Mouse (Mus musculus) A20 (cell line): ENCODE measurements around the gene Ptbp3.
"Not testable (repeated sequence)": the region's sequence is repeated elsewhere in the genome, so short reads cannot be mapped to it uniquely, and the experiment has no call there.

Experiments used
- DNase-seq: peaks from one replicate; pipeline ENCODE4 v3.0.0-alpha.2; 2011; ENCODE audit warnings: low read depth, low spot score

The Ptbp3 gene

DNA sequence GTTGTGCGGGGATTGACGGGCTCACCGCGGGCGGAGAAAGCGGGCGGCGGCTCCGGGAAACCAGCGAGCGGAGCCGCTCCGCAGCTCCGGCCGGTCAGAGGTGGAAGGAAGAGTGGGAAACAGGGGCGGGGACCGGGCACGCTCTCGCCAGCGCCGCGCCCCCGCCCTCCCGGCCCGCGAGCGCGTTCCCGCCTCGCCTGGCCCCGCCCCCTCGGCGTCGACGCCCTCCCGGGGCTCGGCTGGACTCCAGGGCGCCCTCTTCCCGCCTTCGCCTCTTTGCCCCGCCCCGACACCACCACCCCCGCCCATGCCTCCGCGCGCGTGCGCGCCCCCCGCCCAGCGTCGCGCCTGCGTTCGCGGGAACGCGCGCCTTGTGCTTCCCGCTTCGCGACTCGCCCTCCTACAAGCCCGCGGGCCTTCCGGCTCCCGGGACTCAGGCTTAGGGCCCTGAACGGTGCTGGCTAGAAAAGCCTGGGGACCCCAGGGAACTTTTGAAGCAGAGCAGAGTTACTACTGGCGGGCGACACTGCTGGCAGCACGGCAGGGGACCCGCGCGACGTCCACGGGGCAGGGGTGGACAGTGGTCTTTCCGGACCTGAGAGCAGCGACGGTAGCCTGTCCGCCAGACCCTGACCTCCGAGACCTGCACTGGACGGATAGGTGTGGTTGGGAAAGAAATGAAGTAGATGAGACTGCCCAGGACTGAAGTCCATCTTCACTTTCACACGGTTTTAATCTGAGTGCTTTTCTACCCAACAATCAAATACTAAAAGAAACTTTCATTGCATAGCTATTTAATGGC, at the start of gene Ptbp3:
TSS of gene Ptbp3 (minus strand) at position 190 of the 802 bp plus-strand sequence.
- DNase-seq, result peak; percentile 96

DNA sequence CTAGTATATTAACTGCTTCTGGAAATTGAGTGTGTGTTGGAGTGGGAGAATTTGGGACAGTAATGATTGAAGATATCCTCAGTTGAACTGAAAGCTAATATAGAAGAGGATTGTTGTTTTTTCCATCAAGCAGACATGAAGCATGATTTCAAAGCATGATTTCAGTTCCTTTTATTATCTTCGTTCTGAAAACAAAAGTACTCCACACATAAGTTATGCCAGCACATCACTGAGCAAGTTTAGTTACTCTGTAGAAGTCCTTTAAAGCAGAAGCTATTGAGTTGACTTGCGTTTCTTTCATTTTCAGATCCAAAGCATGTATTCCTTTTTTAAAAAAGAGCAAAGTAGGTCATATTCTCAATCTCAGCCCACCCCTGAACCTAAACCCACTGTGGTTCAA, 47.4 kb upstream of the Ptbp3 start:
- DNase-seq, result peak; percentile 63

DNA sequence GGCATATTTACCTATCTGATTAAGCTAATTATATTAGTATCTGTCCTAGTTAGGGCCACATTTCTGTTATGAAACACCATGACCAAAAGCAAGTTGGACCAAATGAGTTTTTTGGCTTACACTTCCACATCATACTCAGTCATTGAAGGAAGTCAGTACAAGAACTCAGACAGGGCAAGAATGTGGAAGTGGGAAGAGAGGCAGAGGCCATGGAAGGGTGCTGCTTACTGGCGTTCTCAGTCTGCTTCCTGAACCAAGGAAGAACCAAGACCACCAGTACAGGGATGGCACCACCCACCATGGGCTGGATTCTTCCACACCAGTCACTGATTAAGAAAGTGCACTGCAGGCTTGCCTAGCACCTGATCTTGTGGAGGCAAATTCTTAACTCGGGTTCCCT, 45.5 kb upstream of the Ptbp3 start:
- DNase-seq, result no peak

DNA sequence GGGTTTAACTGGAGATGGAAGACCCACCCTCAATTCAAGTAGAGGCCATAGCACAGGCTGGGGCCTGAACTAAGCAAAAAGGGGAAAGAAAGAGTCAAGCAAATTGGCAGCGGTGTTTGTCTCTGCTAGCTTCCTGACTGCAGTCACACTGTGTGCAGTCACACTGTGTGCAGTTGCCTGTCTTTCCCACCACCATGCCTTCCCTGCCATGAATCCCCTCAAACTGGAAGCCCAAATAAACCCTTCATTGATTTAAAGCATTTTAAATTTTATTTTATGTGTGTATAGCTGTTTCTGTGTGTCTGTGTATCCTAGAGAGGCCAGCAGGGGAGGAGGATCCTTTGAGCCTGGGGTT, 38.7 kb upstream of the Ptbp3 start:
- no peak for DNase-seq

DNA sequence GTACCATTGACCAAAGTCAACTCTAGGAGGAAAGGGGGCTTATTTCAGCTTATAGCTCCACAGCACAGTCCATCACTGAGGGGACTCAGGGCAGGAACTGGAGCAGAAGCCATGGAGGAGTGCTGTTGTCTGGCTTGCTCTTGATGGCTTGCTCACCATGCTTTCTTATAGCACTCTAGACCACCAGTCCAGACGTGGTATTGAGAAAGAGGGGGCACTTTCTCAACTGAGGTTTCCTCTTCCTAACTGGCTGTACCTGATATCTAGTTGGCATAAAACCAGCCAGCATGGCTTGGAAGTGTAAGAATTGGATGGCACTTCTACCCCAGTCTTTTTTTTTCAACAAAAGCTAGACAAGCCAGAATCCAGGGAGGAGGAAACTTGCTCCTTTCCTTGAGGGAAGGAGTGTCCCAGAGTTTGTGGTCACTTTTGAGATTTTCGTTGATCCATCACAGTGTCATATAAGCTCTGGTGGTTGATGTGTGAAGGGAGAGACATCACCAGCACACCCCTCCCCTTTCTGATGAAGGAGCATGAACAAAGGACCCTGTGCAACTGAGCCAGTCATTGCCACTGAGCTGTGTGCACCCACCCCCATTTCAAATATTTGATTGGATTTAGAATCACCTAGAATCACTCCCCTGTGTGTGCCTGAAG, 38.2 kb upstream of the Ptbp3 start:
- DNase-seq, result no peak

DNA sequence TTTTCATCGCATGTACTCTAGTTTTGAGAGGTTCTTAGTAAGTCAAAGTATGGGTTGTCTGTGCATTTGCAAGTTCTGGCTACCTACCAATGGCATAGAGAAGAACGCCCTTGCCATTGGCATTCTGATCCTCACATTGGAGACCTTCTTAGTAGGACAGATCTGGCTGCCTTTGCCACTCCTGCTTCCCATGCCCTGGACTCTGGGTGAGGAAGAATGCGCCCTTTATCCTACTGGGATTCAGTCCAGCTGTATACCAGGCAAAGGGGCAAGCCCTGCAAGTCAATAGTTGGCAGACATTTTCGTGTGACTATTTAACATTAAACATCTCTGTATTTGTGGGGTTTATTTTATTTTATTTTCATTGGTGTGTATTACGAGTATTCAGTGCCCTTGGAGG, 35.9 kb upstream of the Ptbp3 start:
- no peak for DNase-seq

DNA sequence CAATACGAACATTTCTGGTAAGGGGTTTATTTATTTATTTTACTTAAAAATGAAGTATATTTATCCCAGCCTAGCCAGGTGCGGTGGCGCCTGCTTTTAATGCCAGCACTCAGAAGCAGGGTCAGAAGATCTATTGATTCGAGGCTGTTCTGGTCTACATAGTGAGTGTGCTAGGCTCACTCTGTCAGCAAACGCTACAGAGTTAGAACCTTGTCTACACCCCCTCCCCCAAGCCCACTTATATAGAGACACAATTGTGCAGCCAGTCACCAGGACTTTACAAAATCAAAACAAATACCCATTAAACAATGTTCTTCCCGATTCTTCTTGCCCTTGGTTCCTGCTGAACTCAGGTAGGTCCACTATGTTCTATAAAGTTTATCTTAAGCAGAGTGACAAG, 33.0 kb upstream of the Ptbp3 start:
- peak; percentile 59 for DNase-seq

DNA sequence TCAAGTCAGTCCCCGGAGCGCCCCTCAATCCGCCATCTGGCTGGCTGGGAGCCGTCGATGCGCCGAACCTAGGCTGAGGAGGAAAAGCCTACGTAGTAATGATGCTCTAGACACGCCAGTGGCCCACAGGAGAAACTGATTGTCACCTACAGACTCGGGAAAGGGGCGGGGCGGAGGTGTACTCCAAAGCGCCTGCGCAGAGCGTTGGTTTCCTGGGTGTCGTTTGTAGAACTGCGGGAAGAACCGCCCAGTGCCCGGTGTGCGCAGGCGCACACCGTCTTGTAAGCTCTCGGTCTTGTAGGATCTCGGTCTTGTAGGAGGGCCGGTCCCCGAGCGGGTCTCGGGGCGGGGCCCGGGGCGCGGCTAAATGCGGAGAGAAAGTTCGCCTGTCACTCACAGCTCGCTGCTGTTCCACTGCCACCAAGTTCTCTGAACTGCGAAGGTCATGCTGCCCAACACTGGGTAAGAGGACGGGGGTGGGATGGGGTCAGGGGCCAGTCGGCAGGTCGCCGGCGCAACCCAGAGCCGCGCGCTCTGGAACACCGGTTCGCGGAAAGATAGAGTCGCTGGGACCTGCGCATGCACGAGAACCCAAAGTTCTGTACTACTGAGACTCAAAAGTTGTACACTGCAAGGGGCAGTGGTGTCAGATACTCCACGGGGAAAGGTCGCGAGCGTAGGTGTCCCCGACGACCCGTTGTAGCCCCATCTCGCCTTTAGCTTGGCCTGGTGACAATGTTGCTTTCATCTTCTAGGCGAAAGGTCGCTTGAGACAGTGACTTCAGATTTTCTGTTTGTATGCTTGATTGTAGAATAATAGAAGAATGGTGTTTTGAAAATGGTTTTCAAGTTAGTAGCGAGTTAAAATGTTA, 32.4 kb upstream of the Ptbp3 start, which contains the start of gene Hsdl2:
TSS of gene Hsdl2 (plus strand) at position 250 of the 872 bp plus-strand sequence.
- peak; percentile 100 for DNase-seq

DNA sequence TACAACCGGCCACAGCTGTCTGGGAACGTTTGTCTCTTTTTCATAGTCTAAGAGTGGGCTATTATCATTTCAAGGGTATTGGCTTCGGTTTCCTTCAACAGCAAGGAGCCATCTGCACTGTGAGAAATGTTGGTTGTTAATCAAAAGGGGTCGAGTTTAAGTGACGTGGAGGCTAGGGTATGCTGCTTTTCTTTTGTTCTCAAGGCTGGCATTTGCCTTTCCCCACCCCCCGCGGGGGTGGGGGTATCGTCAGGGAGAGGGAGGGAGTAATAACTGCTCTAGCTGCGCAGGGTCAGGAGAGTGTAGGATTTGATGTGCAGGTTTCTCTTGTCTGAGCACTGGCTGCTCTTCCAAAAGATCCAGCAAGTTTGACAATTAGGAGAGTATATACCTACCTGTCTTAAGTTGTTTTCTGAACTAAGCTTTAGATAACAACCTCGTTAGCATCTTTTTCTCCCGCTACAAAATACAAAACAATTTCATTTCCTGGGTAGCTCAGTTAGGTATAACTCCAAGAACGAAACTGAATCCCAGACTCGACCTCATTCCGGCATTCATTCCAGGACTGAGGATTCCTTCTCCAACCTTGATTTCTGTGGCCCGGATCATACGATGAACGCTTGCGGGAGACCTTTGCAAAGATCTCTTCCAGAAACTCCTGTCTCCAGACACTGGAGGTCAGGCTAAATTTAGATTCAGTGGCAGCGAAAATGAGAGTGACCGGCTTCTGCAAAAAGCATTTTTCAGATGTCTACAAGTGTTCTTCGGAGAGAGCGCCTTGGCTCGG, 31.5 kb upstream of the Ptbp3 start:
- peak; percentile 70 for DNase-seq

DNA sequence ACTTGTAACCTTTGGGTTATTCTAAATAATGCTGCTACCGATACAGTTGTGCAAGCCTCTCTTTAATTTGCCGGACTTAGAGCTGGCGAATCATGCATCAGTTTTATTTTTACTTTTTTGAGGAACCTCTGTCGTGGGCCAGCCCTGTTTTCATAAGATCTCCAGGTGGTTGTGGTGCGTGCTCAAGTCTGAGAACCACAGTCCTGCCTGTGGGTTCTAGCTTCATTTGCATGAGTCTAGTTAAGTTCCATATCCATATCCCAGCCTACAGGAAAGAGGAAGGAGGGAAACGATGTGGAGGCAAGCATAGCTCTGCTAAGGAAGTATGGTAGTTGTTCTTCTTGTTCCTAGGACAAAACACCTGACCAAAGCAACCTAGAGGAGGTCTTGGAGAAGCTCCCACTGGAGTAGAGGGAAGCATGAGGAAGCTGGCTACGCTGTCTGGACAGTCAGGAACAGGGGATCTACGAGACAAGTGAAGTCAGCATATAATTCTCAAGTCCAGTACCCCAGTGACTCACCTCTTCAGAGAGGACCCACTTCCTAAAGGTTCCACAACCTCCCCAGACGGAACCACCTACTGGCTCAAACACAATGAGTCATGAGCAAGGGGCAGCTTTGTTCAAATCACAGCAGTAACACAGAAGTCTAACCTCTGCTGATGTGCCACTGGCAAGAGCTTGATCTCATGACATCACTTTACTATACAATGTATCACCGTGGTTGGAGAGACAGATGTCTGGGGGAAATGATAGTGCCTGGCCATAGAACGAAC, 26.2 kb upstream of the Ptbp3 start:
- no peak for DNase-seq

DNA sequence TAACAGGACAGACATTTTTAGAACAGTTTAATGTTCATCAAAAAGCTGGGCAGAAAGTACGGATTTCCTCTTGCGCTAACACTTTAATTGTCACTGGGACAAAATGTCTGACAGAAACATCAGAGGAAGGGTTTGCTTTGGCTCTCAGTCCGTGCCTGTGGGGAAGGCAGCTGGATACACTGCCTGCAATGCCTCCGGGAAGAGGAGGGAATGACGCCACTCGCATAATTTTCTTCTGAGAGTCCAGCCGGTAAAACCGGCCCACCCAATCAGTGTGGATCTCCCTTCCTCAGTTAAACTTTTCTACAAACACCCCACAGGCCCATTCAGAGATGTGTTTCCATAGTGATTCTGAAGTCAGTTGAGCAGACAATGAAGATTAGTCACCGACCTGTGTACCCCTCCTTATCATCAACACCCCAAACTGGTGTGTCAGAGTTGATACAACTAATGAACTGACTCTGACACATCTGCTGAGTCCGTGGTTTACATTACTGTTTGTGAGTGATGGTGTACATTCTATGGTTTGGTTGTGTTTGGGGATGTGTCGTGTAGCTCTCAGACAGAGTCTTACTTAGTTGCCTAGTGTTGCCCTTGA, 23.5 kb upstream of the Ptbp3 start:
- no peak for DNase-seq

DNA sequence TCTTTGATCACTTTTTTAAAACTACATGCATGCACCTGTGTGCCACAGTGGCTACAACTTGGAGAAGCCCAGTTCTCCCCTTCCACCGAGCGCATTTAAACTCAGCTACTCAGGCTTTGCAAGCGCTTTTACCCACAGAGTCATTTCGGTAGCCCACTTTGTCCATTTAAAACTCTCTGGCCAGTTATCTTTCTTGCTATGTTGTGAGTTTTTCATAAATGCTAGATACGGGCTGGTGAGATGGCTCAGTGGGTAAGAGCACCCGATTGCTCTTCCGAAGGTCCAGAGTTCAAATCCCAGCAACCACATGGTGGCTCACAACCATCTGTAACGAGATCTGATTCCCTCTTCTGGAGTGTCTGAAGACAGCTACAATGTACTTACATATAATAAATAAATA, 21.4 kb upstream of the Ptbp3 start:
- not testable (repeated sequence) for DNase-seq

DNA sequence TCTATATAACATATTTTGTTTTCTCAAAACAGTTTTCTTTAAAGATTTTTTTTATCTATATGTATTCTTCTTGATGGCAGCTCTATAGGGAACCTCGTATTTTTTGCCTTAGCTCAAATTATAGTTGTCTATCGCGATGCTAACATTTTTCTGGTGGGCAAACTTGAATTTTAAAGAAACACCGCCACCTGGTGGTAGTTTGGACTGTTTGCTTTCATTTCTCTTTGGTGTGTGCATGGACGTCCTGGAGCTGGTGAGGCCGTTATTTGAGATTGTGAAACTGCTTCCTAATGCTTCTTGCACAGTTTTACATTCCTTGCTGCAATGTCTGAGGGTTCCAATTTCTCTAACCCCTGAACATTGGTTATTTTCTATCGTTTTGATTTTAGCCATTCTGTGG, 20.4 kb upstream of the Ptbp3 start:
- peak; percentile 87 for DNase-seq

DNA sequence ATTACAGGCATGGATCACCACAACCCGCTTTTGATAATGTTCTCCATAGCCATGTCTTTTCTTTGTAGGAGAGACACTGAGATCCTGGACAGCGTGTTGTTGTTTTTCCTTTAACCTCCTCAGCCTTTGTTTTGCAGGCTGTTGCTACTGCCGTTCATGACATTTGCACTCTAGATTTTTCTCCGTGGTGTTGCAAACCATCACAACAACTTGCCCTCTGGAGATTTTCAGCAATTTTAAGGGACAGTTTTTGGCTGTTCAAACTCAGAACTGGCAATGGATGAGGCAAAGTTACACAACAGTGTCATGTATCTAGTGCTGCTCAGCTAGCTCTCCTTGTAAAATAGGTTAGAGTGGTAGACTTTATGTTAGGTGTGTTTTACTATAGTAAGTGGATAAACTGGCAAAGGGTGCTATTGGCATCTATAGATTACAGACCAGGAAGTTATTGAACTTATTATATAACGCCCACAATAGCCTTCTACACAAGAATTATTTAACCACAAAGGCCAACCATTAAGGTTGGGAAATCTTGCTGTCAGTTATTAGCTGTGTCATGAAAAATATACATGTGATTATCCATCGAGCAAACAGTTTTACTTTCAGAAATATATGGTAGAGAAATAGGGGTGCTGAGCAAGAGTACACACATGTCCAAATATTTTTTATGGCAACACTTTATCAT, 18.6 kb upstream of the Ptbp3 start:
- no peak for DNase-seq

DNA sequence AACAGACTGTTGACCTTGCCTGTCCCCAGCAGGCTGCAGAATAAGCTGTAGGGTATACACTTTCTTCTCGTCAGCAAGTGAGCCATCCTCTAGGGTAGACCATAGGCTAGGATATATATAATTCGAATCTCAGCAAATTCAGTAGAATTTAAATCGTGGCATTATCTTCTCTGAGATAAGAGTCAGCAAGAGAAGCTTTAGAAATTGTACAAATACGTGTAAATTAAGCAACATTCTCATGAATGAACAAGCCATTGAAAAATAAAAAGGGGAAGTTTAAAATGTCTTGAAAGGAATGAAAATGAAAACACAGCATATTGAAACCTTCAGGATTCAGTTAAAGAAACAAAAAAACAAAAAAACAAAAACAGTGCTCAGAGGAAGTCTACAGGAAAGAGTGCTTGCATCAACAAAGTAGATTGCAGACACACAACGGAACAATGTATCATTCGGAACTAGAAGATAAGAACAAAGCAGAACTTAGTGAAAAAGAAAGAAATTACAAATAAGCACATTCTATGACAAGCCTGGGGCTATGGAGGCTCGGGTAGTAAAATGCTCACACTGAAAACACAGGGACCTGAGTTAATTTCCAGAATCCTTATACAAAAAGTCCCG, 16.5 kb upstream of the Ptbp3 start:
- DNase-seq, result peak; percentile 42

DNA sequence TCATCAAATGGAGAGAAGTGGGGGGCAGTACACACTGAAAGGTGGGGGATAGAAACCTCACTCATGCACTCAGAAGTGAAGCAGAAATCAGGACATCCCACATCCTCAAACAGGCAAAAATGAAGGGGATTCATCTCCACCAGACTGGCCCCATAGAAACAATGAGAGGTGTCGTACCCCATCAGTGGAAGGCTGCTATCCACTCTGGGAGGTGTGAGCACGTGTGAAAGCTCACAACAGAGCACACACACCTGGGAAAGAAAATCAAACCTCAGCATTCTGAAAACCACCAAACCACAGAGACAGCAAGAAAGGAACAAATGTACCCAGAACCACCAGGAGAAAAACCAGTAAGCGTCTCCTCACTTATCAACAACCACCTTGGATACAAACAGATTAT, 15.0 kb upstream of the Ptbp3 start:
- no peak for DNase-seq

DNA sequence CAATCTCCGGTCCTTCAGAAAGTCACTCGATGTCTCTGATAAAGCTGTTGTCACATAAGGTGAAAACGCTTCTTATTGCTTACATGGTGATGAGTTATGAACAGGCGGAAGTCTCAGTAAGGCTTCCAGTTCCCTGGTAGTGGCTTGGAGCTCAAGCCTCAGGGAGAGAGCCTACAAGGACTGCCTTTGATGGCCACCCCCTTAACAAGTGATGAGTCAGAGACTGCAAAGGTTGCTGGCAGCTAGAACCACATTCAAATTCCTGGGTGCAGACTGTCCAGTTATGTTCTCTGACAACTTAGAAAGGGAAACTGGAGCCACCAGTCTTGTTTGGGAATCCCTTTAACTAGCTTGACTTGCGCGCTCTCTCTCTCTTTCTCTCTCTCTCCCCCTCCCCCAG, 11.0 kb upstream of the Ptbp3 start:
- no peak for DNase-seq

DNA sequence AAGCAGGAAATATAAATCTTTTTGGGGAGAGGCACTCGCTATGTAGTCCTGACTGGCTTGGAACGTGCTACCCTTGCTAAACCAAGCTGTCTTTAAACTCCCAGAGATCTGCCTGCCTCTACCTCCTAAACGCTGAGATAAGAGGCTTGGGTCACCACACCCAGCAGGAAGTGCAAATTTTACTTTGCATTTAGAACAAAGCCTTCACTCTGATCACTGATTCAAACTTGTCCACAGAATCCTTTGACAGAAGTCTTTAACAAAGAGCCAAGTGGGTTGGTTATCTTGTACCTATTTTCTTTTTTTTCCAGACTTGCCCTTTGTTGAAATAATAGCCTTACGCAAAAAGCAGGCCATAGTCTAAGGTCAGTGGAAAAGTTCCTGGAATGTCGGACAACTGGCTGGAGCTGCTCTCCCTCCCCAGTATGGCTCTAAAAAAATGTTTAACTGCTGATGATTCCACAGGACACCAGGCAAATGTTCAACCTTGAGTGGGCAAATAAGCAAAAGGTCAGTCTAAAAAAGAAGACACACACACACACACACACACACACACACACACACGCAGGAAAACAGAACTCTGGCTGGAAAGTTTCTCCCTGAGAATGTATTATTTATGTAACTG, 9.0 kb upstream of the Ptbp3 start:
- no peak for DNase-seq

DNA sequence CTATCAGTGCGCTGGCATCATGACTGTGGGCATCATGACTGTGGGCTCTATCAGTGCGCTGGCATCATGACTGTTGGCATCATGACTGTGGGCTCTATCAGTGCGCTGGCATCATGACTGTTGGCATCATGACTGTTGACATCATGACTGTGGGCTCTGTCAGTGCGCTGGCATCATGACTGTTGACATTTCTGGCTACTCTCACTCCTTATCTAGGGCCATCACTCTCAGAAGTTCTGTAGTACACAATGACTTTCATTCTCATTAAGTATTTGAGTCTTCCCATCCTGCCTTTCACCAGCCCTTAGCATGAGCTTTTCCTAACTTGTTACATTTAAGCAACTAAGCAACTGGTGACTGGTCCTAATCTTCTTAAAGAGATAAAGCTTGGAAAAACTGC, 8.2 kb upstream of the Ptbp3 start:
- not testable (repeated sequence) for DNase-seq
